Mouse (Mus musculus) limb, embryonic 11.5 days (tissue): ENCODE data around the gene Shcbp1l. TPM values are rescaled to one million over a fixed set of nuclear protein-coding genes. Genes with fewer than 3 reads are reported as not detected.
"Not testable (repeated sequence)": the region's sequence is repeated elsewhere in the genome, so short reads cannot be mapped to it uniquely, and the experiment has no call there.

ENCODE experiments used
- ATAC-seq: fragments of 200-750 bp; cut with Nextera tagmentation; 2 replicates; pipeline ENCODE4 v1.8.0; 2017; ENCODE audit warnings: low read depth; ENCODE audit not compliant: insufficient number of reproducible peaks, low FRiP score, low TSS enrichment
- DNase-seq: peaks from one replicate; pipeline ENCODE4 v3.0.0-alpha.2; 2015; ENCODE audit warnings: low spot score
- H3K27ac ChIP-seq: fragments of 300-500 bp; sonication (generic); replicated peaks from 2 replicates; pipeline ENCODE4 v1.5.1; 2014; ENCODE audit warnings: low read depth, mild to moderate bottlenecking, low read length
- H3K27me3 ChIP-seq: fragments of 300-500 bp; sonication (generic); 2 replicates; pipeline ENCODE4 v1.6.1; 2014; ENCODE audit warnings: mild to moderate bottlenecking, low read length, mixed read lengths; ENCODE audit not compliant: control insufficient read depth, insufficient read depth
- H3K36me3 ChIP-seq: fragments of 300-500 bp; sonication (generic); 2 replicates; pipeline ENCODE4 v1.6.1; 2014; ENCODE audit warnings: mild to moderate bottlenecking, low read length, moderate library complexity, mixed read lengths; ENCODE audit not compliant: control insufficient read depth, insufficient read depth
- H3K4me1 ChIP-seq: fragments of 300-500 bp; sonication (generic); 2 replicates; pipeline ENCODE4 v1.6.1; 2014; ENCODE audit warnings: low read length, mixed read lengths; ENCODE audit not compliant: control insufficient read depth, insufficient read depth
- H3K4me2 ChIP-seq: fragments of 300-500 bp; sonication (generic); 2 replicates; pipeline ENCODE4 v1.6.1; 2014; ENCODE audit warnings: low read depth, mild to moderate bottlenecking, moderate library complexity; ENCODE audit not compliant: severe bottlenecking
- H3K4me3 ChIP-seq: fragments of 300-500 bp; sonication (generic); 2 replicates; pipeline ENCODE4 v1.5.1; 2014; ENCODE audit warnings: low read depth, low read length
- H3K9ac ChIP-seq: fragments of 300-500 bp; sonication (generic); 2 replicates; pipeline ENCODE4 v1.6.1; 2014; ENCODE audit warnings: mild to moderate bottlenecking, low read length
- H3K9me3 ChIP-seq: fragments of 300-500 bp; sonication (generic); 2 replicates; pipeline ENCODE4 v1.6.1; 2016; ENCODE audit warnings: low read length; ENCODE audit not compliant: control insufficient read depth
- WGBS: fragments of 180-500 bp; shearing (Covaris S2); extraction: QIAGEN DNeasy Blood & Tissue Kit; methylation state at CpG from one replicate; pipeline ENCODE4 v1.1.7; 2014; 5-methylcytosine and 5-hydroxymethylcytosine counted together
- polyA plus RNA-seq: library from polyadenylated mRNA; unstranded; fragments of >200 nt; fragmentation: Nextera tagmentation; extraction: Ambion mirVana; gene quantifications from 2 replicates; pipeline ENCODE4 v1.2.1, GENCODE M21; 2014

The Shcbp1l gene
- polyA plus RNA-seq = 0.23 and 0.27 TPM in 2 replicates

DNA sequence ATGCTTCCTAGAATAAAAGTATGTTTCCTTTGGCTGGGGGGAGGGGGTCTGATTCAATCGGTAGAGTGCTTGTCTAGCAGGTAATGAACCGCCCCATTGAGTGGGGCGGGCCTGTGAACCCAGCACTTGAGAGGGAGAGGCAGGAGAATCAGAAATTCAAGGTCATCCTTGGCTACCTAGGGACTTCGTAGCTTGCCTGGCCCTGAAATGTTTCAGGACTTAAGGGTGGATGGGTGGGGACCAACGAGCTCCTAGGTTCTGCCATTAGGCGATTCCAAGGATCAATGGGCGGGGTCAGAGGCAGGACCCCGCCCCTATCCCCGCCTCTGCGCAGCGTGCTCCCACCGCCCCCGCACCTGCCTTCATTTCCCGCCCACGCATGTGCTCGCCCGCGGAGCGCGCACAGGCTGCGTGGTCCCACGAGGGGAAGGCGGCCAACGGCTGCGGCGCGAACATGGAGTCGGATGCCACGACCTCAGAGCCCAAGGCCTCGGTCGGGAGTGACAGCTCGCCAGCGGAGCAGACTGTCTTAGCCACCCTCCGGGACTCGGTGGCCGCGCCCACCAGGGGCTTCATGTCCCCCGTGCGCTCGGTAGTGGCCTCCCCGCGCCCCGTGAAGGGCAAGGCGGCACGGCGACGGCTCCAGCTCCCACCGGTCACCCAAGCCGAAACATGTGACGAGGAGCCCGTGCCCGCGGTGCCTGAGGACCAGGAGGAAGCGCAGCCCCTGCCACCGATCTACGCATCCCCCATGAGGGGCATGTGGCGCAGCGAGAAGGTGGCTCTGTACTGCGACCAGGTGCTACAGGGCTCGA is at the start of gene Shcbp1l:
Shcbp1l (plus strand) TSS at position 393 of the 815 bp plus-strand sequence.
- peaks cover 10% of the 10 kb centered on the region for H3K27me3 ChIP-seq
- H3K4me2 ChIP-seq = peak within 1 kb of the TSS; percentile 98
- DNase-seq = peak; percentile 77
- H3K9me3 ChIP-seq = no peaks in the 10 kb centered on the region
- H3K36me3 ChIP-seq = no peaks in the 10 kb centered on the region
- no peak within 1 kb of the TSS for H3K27ac ChIP-seq
- WGBS = 2% methylated on average over 58 of the region's 60 CpGs
- H3K9ac ChIP-seq = peak within 1 kb of the TSS; percentile 45; the same call in 1 of the 2 replicates
- H3K4me1 ChIP-seq = 0 out of 2 replicates have a peak, but pooled peaks cover 2% of the 10 kb centered on the region
- H3K4me3 ChIP-seq = peak within 1 kb of the TSS; percentile 42
- ATAC-seq = peak; percentile 87

DNA sequence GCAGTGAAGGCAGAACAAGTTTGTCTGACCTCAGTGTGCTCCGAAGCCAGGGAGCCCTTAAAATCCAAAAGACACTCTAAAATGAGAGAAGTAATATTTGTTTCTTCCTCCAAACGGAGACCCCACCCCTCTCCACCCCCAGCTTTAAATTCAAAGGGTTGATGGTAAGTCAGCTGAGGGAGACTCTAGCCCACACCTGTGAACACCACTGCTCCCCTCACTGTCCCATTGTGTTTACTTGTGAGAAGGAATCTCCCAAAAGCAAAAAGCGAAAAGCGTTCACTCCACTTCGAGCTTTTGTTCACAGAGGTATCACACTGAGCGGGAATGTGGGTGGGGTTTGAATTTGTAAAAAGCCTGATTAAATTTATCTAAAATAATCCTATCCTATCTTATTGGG is 48.5 kb upstream of the Shcbp1l start:
- Histone ChIP-seq H3K4me1 (no peaks in the 10 kb centered on the region), H3K4me2 (no peak overlapping the region), H3K27me3 (no peaks in the 10 kb centered on the region), H3K27ac (no peak overlapping the region), H3K36me3 (no peaks in the 10 kb centered on the region), H3K9ac (no peak overlapping the region), H3K9me3 (no peaks in the 10 kb centered on the region), H3K4me3 (no peak overlapping the region)
- ATAC-seq = no peak
- WGBS = 49% methylated on average over 6 of the region's 6 CpGs
- no peak for DNase-seq

DNA sequence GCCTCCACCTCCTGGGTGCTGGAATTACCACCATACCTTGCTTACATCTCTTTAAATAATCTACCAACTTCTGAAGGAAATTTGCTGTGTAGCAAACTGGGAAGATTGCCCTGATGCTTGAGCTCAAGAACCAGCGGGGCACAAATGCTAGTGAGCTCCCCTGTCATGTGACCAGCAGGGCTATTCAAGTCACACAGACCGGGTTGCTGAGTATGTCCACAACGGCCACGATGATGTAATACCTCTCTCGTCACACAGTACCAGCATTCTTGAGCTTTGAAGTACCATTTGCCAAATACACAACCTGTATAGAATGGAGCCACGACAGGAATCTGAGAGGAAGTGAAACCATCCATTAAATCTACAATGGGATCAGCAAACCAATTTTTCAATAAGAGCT is 46.4 kb upstream of the Shcbp1l start:
- H3K9ac ChIP-seq = no peak overlapping the region
- no peaks in the 10 kb centered on the region for H3K36me3 ChIP-seq
- 70% methylated on average over 6 of the region's 6 CpGs for WGBS
- H3K27me3 ChIP-seq = no peaks in the 10 kb centered on the region
- H3K4me2 ChIP-seq = no peak overlapping the region
- H3K27ac ChIP-seq = no peak overlapping the region
- no peaks in the 10 kb centered on the region for H3K4me1 ChIP-seq
- ATAC-seq (no peak), DNase-seq (no peak)
- H3K9me3 ChIP-seq = no peaks in the 10 kb centered on the region
- H3K4me3 ChIP-seq = no peak overlapping the region

DNA sequence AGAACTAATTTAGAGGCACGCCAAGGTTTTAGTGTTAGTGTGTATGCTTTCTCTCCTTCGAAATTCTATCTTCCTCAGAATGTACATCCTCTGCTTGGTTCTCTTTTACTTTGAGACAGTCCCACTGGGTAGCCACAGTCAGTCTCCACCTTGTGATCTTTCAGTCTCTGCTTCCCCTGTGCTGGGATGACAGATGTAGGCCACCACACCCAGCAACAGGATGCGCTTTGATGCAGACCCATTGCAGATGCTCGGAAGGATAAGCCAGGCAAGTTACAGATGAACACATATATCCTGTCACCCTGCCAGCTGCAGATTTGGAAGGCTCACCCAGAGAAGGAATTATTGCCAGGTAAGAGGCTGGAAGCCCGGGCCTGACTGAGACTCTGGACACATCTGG is 45.1 kb upstream of the Shcbp1l start:
- H3K36me3 ChIP-seq = no peaks in the 10 kb centered on the region
- H3K4me1 ChIP-seq = no peaks in the 10 kb centered on the region
- H3K9me3 ChIP-seq = no peaks in the 10 kb centered on the region
- ATAC-seq = no peak
- H3K4me3 ChIP-seq = no peak overlapping the region
- H3K4me2 ChIP-seq = no peak overlapping the region
- no peak overlapping the region for H3K27ac ChIP-seq
- DNase-seq = no peak
- H3K27me3 ChIP-seq = no peaks in the 10 kb centered on the region
- H3K9ac ChIP-seq = no peak overlapping the region
- 83% methylated on average over 5 of the region's 5 CpGs for WGBS

DNA sequence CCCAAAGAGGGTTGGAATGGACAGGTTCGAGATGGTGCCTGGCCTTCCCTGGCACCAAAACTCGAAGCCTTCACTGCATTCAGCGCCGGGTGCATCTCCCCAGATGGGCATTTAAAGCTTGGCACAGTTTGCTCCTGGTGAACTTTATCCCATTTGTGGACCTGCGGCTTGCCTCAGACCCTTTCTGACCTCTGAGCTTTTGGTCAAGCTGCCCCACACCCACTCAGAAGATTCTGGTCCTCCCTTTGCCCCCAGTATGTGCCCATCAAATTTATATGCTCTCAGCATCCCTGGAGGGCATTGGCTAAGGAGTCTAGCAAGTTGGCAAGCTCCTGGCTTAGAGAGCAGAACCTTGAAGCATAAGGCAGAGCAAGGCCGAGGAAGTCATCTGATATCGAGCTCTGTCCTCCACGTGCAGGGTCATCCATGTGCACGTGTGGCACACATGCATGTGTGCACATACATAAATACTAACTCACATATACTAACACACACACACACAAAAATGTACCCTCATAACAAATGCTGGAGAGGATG is 44.1 kb upstream of the Shcbp1l start:
- no peak overlapping the region for H3K27ac ChIP-seq
- no peak overlapping the region for H3K9ac ChIP-seq
- H3K4me2 ChIP-seq = no peak overlapping the region
- no peaks in the 10 kb centered on the region for H3K36me3 ChIP-seq
- no peaks in the 10 kb centered on the region for H3K27me3 ChIP-seq
- WGBS = 91% methylated on average over 9 of the region's 9 CpGs
- ATAC-seq = no peak
- no peak overlapping the region for H3K4me3 ChIP-seq
- H3K9me3 ChIP-seq = no peaks in the 10 kb centered on the region
- H3K4me1 ChIP-seq = no peaks in the 10 kb centered on the region
- DNase-seq = no peak

DNA sequence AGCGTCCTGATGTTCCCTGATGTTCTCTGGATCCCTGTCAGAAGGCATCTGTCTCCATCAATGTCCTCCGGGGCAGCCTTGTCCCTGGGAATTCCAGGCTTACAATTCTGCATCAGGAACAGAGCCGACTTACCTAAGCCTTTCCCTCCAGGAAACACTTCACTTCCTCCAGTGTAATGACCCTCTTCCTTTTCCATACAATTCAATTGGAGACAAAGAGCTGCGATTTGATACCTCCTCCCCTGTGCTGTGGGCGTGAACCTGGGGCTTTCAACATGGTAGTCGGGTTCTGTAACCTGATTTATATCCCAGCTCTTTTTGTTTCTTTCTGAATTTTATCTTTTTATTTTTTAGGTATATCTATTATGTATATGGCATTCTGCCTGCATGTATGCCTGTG is 39.9 kb upstream of the Shcbp1l start:
- DNase-seq (no peak), ATAC-seq (no peak)
- no peak overlapping the region for H3K4me3 ChIP-seq
- 76% methylated on average over 6 of the region's 6 CpGs for WGBS
- no peaks in the 10 kb centered on the region for H3K27me3 ChIP-seq
- no peaks in the 10 kb centered on the region for H3K9me3 ChIP-seq
- no peaks in the 10 kb centered on the region for H3K36me3 ChIP-seq
- no peak overlapping the region for H3K4me2 ChIP-seq
- H3K9ac ChIP-seq = no peak overlapping the region
- no peak overlapping the region for H3K27ac ChIP-seq
- no peaks in the 10 kb centered on the region for H3K4me1 ChIP-seq

DNA sequence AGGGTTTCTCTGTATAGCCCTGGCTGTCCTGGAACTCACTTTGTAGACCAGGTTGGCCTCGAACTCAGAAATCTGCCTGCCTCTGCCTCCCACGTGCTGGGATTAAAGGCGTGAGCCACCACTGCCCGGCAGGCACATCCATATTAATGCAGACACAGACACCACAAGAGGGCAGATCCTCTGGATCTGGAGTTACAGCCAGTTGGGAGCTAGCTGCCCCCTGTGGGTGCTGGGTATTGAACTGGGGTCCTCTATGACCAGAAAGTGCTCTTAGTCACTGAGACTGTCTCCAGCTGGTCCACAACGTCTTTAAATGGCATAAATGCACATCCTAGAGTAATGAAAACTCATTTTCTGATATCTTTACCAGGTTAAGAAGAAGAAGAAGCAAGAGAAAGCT is 39.3 kb upstream of the Shcbp1l start:
- not testable (repeated sequence) for H3K4me1 ChIP-seq, H3K4me2 ChIP-seq, DNase-seq, H3K9me3 ChIP-seq, H3K36me3 ChIP-seq, H3K4me3 ChIP-seq, H3K9ac ChIP-seq, ATAC-seq, H3K27ac ChIP-seq, H3K27me3 ChIP-seq
- 83% methylated on average over 5 of the region's 5 CpGs for WGBS

DNA sequence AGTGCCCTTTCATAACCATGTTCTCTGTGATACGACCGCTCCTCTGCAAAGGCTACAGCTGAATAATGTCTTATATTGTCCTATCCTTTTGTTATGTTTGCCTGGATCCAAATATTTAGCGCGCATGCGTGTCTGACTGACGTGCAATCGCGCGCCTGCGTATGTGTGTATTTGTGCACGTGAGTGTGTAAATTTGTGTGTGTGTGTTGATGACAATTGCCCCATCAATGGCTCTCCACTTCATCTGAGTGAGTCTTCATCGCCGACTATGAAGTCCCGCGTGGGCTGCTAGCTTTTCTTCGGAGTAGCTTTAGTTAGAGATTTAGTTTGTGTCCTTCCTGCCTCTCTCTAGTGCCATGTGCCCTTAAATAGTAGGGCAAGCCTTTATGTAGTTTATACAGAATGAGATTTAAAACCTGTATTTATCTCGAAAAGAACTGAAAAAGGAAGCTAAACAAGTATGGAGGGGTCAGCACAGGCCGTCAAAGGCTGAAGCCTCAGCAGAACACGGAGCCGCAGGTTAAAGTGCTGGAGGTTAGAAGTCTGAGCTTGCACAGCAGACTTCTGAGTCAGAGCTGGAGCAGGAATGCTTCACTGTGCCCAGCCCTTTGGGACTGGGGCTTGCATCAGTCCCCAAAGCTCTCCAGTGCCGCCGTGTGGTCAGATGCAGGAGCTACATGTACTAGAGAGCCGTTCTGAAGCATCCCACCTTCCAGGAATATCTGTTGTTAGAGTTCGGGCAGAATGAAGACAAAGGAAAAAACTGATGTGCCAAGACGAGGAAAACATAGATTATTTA is 38.5 kb upstream of the Shcbp1l start:
- WGBS = 57% methylated on average over 25 of the region's 25 CpGs
- Histone ChIP-seq H3K9me3 (no peaks in the 10 kb centered on the region), H3K27me3 (no peaks in the 10 kb centered on the region), H3K27ac (no peak overlapping the region), H3K4me1 (no peaks in the 10 kb centered on the region), H3K36me3 (no peaks in the 10 kb centered on the region), H3K9ac (no peak overlapping the region), H3K4me2 (no peak overlapping the region), H3K4me3 (no peak overlapping the region)
- ATAC-seq = no peak
- peak; percentile 89 for DNase-seq
